Mouse (Mus musculus) adrenal gland, postnatal 4 days (tissue): ENCODE data around the gene Kcnh1. TPM values are rescaled to one million over a fixed set of nuclear protein-coding genes. Genes with fewer than 3 reads are reported as not detected.

Experiments
- DNase-seq, 2 experiments: peaks; one replicate each; pipeline ENCODE4 v3.0.0; 2021 to 2022; ENCODE audit warnings: low spot score in 2 of 2, mixed read lengths in 2 of 2
- total RNA-seq, 2 experiments: library from RNA; stranded (reverse); gene quantifications; 2 replicates each; pipeline ENCODE4 v1.2.3; 2021

Kcnh1 gene
- total RNA-seq, 2 experiments from 2014 or later: 0.48 to 1.3 TPM

DNA sequence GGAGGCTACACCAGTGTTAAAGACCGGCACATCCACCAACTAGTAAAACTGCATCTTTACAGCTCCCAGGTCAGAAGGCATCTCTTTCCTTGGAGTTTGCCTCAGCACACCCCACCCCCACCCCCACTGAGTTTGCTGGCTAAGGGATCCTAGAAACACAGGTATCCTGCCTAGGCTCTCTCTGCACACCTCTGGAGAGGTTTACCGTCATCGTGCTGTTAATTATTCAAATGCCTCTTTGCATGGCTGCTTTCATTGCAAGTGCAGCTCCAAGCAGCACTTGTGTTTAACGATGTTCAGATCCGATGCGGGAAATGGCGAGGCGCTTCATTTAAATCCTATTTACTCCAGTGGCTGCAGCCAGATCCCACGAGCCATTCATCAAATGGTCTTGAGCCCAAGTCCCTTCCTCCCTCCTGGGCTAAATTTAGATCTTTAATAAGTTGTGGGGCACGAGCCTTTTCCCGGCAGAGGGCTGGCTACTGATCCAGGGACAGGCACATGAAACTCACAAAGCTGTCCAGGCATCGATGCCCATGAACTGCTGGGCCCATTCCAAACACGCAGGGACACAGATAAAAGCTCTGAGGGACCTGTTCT, 330.4 kb downstream of the Kcnh1 start:
- DNase-seq: no peak

DNA sequence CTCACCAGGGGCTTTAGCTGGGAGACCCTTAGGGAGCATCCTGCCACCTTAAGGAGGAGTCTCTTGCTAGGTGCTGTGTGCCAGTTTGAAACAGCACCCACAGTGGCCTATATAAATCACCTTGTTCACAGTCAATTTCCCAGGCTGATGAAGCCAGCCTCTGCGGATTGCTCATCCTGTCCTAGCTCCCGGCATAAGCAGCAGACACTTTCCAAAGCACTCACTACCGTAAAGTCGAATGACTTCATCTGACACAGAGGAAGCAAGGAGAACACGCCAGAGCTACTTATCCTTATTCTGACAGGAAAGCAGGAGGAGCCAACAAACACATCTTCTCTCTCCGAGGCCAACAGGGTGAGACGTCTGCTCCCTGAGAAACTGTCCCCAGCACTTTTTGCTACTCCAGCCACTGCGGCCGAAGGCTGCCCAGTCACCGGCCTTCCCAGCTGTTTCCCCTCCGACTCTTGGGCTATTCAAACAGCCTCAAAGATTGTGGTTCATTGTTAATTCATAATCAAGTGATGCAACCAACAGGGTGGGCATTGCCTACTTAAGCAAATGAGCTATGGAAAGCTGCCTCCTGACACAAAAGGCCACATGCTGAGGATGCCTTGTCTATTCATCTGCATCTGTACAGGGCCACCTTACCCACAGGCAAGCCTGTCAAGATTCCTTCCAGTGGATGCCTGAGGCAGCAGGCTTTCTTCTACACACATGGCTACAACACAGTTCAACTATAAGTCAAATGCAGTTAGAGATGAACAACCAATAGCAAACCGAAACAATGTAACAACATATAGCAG, 332.0 kb downstream of the Kcnh1 start:
- DNase-seq: no peak

DNA sequence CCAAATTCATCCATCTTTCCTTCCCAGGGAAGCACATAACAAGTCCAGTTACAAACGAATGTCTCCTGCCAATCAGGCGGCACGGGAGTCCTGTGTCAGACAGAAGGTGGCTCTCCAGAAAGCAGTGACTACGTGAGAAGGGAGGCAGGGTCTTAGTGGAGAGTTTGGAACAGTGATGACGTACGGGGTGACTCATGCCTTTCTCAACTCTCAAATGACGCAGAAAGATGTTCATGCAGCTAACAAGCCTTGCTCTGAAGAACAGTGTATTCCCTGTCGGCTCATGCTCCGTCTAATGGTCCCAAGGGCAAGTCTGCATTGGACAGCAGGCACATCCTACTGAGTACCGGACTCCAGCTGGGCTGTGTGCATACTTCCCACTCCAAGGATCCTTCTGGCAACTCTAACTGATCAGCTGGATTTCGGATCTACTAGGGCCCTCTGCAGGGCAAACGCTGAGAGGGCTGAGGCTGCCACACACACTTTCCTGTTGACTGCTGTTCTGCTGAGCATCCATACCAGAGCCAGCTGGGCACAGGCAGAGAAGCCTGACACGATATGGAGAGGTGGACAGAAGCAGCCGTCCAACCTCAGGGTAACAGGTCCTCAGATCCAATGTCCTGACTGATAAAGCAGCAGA, 335.3 kb downstream of the Kcnh1 start:
- DNase-seq: no peak

DNA sequence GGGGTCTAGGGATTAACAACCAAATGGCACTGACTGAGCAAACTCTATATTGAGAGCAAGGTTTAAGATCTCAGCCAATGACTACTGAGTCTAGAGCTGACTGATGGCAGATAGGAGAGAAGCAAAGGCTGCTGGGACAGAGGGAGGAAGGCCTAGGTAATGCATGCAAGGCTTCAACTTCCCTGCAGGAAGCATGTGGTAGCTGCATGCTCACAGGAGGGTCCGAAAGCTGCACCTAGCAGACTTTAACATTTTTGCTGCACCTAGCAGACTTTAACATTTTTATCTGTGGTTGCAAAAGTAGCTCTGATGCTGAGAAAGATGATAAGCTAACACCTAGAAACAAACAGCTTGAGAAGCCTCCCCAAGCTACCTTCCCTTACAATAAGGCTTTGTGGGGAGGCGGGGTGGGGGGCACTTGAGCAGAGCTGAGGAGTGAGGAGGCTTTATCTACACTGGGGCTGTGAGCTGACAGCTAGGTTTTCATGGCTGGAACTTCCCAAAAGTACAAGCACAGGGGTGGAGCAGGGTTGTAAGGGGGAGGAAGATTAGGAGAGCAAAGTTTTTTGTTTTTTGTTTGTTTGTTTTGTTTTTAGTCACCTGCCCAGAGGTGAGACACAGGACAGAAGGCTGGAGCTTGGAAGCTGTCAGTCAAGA, 341.0 kb downstream of the Kcnh1 start:
- no peak for DNase-seq

DNA sequence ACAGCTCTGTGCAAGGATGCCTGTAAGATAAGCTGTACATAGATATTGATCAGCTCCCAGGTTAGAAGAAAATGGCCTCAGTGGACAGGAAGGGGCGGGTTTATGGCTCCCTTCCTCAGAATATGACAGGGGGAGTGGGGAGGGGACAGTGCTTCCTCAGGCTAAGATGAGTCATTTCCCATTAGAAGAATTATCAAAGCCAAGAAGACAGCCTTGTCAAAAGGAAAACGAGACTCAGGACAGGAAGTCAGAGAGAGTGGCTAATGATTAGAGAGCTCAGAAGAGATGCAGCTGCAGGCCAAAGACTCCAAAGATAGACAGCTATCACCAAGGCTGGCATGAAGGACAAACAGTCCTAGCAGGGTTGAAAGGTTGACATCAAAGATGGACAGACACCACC, 341.6 kb downstream of the Kcnh1 start:
- no peak for DNase-seq

DNA sequence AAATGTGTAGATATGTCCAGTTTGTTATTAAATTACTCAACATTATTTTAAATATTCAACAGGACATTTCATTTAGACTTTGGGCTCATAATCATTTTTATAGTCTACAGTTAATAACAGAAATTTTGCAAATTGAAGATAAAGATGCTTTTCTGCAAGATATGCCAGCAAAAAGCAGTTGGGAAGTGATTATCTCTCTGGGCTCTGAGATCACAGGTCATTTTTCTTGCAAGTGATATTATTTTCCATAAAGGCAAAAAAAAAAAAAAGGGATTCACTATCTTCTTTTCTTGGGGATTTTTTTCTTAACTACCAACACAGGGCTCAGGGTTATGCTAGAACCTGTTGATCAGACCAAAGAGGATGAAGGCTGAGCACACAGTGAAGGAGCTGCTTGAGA, 342.4 kb downstream of the Kcnh1 start:
- DNase-seq: no peak

DNA sequence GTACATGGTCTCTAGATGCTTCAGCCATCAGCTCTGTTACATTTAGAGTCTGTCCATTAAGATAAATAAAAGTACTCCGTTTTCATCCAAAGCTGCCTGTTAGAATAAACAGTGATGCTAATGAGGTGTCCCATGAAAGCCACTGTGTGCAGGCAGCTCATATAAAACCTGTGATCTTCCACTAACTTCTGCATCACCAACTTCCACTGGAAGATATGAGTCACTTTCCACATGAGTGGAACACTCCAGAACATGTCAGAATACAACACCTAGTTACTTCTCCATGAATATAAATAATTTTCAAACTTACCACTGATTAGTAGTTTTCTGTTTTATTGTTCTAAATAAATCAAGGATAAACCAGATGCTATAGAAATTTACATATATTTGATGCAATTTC, 345.9 kb downstream of the Kcnh1 start:
- DNase-seq: no peak

DNA sequence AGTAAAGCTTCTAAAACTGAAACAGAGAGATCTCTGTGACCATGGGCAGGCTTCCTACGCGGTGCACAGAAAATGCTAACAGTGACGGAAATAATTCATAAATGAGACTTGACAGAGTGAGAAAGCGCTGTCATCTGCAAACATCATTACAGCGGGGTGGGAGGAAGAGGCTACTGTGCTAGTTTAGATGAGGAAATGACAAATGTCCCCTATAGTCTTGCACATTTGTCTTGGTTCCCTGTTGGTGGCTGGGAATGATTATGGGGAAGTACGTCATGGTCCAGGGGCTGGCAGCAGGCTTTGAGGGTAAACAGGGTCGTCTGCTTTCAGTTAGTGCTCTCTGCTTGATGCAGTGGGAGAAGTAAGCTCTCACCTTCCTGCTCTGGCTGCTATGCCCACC, 346.6 kb downstream of the Kcnh1 start:
- DNase-seq: no peak

DNA sequence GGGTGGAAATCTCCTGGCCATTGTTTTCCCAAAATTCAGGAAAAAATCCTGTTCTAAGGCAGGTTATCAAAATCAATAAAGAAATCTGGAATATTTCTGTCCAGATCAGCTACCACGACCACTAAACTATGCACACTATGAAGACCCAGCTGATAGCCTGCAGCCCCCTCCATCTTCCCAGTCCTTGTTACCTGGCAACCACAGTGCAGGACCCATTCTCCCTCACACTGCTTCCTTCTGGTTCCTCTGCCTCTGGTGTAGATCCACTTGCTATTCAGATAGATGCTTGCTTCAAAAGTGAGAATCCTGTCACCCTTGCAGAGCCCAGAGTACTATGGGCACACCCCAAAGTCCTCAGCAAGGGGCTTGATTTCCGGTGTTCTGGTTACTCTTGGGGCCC, 351.5 kb downstream of the Kcnh1 start:
- DNase-seq: no peak

DNA sequence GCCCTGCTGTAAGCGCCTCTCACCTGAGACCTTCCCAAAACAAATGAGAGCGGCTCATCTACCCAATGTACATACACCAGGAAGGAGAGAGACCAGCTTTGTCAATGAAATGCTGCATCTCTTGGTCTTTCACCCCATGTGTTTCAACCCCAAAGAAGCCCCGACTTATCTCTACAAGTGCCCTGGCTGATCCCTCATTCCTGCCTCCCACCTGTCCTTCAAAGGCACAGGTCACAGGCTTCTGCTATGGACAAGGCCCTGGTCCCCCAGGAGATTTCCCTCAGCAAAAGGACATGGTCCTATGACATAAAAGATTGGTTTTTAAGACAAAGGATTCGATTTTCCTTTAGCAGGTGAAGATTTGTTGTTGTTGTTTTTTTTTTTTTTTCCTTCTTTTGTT, 353.1 kb downstream of the Kcnh1 start:
- no peak for DNase-seq

DNA sequence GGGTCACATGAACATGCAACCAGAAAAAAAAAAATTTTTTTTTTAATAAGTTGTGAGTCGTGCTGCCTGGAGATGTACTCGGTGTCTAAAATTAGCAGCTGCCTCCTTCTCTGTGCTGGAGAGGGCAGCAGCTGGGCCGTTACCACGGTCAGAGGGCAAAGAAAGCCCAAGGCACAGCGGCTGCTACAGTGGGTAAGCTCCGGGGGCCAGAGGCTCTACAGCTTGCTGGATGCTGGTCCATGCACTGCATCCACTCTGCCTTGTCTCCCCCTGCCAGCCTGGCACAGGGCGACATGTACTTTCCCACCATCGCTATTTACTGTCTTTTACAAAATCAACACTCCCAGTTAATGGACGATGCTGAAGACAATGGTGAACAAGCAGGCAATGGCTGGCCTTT, 353.5 kb downstream of the Kcnh1 start:
- no peak for DNase-seq

DNA sequence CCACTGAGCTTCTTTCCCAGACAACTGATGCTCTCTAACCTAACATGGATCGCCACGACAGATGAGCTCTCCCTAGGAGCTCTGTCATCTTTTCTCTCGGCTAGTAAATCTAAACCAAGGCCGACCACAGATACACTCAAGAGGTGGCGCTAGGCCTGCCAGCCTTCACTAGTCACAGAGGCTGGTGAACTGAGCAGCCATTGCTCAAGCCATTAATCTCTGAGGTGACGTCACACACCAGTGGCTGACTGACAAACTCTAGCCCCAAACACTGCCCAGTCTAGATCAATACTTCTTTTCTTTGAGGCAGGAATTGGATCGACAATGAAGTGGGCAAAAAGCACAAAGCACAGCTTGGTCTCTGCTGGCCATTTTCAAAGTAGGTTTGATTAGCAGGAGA, 354.3 kb downstream of the Kcnh1 start:
- no peak for DNase-seq

DNA sequence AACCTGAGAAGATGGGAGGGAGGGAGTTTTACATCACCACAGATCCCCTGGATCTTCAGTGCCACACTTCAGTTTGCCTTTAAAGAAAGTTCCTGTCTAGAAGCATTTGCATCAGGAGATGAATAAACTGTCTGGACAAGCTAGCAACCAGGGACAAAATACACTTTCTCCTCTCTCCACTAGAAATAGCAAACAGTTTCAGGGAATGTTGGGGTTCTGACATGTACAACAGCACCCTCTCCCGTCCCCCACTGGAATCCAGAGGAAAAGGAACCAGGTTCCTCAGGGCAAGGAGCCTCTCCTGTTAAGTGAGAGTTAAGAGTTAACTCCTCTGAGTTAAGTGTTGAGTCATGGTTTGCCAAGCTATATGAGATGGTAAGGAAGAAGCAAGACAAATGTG, 356.3 kb downstream of the Kcnh1 start:
- no peak for DNase-seq

DNA sequence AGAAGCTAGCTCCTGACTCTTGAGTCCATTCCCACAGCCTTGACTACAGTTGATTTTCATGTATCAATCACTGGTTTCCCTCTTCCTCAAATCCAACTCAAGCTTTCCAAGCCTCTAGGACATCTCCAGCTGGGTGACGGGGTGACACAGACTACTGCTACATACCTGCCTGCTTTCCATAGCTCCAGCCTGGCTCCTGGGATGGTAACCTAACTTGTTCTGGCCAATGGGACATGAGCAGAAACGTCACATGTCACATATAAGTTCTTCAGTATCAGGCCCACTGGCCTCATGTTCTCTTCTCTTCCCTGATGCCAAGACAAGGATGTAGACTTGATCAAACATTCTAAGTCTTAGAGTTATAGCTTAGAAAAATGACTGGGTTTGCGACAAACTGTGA, 360.0 kb downstream of the Kcnh1 start:
- no peak for DNase-seq

DNA sequence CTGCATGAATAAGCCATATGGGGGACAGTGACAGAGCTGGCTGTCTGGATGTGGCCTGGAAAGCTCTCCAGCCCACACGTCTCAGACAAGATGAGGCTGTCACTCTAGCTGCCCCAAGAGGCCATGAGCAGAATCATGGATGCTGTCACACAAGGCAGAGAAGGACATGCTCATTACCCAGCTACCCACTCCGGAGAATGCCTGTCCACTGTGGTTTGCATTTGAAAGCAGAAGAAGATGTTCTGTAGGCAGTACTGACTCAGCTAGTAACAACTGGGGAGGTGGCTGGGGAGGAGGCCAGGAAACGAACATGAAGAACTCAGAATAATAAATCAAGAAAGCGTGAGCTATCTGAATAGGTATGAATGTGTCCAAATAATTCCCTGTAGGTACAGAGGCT, 364.9 kb downstream of the Kcnh1 start:
- DNase-seq: no peak

DNA sequence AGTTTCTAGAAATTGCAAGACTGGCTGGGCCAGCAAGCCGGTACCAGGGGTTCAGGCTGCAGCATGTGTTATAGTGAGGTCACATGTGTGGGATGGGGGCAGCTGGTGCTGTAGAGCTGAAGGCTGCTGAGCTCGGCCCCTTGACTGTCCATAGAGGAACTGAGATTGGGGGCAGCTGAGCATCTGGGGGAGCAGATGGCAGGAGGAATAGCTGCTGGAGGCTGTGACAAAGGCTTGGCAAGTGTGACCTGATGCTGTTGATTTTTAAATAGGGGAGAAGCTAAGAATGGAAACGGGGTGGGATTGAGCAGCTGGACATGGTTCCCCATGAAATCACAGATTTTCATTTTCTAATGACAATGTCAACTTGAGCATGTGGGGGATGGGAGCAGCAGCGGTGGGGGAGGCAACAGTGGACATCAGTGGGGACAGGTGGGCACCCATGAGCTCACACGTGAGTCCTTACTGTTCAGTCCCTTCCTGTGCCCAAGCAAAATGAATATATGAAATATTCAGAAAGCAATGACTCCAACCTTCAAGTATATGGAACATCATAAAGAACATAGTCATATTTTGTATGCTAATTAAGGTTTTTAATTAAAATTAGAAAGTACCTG, 367.5 kb downstream of the Kcnh1 start:
- no peak for DNase-seq

DNA sequence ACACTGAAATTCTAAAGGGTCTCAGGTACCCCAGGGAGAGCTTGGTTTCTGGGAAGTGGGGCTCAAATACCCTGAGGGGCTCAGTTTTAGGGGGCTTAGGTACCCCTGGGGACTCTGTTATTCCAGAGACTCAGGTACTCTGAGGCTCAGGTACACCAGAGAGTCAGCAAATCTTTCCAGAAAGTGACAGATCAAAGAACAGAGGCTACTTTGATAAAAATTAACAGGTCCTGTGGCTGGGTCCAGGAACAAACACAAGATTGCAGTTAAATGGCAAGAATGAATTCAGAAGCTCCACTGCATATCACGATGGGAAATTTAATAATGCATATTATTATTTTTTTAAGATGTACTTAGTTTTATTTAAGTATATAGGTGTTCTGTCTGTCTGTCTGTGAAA, 368.8 kb downstream of the Kcnh1 start:
- DNase-seq: no peak
